Mouse (Mus musculus): ENCODE data around the gene Gm39566.
"Not testable (repeated sequence)": the region's sequence is repeated elsewhere in the genome, so short reads cannot be mapped to it uniquely, and the experiment has no call there.

- TF ChIP-seq TAL1 (conservative IDR thresholded peaks at IDR 0.05; ENCODE audit: low read depth, low read length); CTCF (IDR thresholded peaks at IDR 0.05; ENCODE audit: low read depth, low read length); GATA1 (IDR thresholded peaks at IDR 0.05; ENCODE audit: borderline replicate concordance, low read length); GATA2 (IDR thresholded peaks at IDR 0.05; ENCODE audit: borderline replicate concordance, low read depth, low read length): not testable (repeated sequence)
Observed at GRCm38 (mm10) chr11:69863729-69864128, 48.6 kb upstream of the Gm39566 start.

All from G1E (cell line).